Mouse (Mus musculus) ovary, postnatal 36 days (tissue): ENCODE data around the gene Rcan2.

Experiments used
- DNase-seq: peaks from one replicate; pipeline ENCODE4 v3.0.0; 2022; ENCODE audit warnings: low spot score, mixed read lengths

The Rcan2 gene

GRCm38 (mm10) chr17:43917143-43917542 is 116.0 kb downstream of the Rcan2 start:
- DNase-seq, result no peak

DNA sequence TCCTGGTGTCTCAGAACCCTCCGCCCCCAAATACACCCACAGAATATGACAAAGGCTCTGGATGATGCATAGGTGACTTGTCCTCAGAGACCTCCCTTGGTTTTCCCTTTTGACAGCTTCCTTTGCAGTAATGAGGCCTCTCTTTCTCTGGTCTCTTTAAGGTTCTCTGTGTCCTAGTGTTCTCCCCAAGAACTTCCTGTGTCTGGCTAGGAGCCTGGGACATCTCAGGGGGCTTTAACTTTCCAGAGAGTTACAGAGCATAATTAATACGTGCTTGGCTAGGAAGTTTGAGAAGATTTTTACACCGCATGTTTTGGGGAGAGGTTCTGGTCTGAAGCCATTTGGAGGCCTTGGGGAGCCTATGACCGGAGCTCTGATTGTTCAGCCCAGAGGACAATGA is 128.7 kb downstream of the Rcan2 start:
- DNase-seq, result no peak

- no peak for DNase-seq
Measured at GRCm38 (mm10) chr17:43931731-43932130, 130.6 kb downstream of the Rcan2 start.

- no peak for DNase-seq
Measured at GRCm38 (mm10) chr17:43934056-43934455, 132.9 kb downstream of the Rcan2 start.

GRCm38 (mm10) chr17:43952219-43952618 is 151.1 kb downstream of the Rcan2 start:
- no peak for DNase-seq

DNA sequence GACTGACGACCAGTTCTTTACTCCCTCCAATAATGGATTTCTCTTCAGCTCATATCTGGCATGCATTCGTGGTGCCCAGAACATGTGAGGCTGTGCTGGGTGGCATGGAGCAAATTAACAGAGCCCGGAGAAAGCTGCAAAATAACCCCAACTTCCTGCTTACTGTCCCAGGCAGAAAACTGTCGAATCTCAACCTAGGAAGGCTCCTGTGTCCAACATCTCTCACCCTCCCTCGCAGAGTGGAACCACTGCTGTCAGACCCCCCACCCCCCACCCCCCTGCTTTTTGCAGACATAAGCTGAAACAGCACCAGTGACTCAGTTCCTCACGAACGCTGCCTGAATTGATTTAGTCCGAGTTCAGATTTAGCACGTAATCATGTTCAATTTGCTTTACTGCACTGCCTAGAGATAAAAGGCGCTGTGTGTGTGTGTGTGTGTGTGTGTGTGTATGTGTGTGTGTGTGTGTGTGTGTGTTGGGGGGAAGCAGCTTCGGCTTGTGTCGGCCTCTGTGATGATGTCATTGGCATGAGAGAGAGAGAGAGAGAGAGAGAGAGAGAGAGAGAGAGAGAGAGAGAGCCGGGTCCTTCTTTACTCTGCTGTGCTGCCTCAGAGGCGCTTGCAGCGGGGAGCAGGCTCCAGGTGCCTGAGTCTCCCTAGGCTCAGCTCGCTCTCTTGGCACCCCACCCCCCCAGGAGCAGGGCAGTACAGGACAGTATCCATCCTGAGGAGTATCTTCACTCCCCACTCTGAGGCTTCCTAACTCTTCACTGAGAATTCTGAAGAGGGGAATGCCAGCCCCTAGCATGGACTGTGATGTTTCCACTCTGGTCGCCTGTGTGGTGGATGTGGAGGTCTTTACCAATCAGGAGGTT is 151.7 kb downstream of the Rcan2 start:
- no peak for DNase-seq

DNA sequence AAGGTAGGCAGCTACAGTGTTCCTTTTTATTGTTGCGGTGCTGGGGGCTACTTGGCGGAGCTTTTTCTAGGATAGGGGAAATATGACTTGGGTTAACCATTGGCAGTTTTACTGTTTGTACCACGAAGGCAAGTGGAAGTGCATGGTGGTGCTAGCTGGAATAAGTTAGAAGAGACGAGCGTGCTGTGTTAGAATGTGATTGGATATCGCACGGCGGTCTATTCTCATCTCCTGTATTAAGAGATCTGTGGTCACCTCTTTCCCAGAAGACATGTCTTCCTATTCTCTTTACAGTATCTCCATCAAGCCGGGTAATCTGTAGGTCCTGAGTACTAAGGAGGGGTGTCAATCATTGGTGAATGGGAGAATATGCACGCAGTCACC is 152.4 kb downstream of the Rcan2 start:
- DNase-seq, result no peak

DNA sequence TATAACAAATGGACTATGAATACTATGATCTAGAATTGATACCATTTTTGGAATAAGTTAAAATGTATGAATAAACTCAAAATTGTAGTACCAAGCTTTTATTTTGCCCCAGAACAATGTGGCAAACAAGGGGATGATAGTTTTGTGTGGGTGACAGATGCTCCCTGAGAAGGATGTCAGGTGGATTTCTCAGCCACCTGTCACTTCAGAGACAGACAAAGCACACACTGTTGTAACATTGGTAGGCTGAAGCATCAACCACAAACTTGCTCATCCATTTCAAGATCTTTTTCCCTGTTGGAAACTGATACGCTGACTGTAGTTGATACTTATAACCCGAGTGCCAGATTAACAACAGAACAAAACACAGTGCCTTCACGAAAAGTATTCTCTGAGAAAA is 158.6 kb downstream of the Rcan2 start:
- DNase-seq, result no peak

DNA sequence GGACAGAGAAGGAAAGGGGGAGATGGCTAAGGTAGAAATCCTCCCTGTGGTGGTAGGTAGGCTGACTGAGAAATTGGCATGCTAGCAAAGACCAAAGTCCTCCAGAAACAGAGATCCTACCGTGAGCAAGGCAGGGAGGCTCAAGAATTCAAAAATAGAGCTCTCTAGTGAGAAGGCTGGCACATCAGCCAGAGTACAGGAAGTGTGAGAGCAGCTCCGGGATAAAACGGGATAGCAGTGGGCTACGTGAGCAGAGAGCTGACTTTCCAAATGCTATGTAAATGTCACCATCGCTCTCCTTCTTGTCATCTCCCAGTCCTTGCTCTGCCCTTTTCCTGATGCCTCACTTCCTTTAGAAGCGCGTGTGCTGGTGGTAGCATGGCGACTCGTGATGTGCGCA is 168.8 kb downstream of the Rcan2 start:
- no peak for DNase-seq

- DNase-seq, result no peak
Measured at GRCm38 (mm10) chr17:43977572-43977971, 176.4 kb downstream of the Rcan2 start.

DNA sequence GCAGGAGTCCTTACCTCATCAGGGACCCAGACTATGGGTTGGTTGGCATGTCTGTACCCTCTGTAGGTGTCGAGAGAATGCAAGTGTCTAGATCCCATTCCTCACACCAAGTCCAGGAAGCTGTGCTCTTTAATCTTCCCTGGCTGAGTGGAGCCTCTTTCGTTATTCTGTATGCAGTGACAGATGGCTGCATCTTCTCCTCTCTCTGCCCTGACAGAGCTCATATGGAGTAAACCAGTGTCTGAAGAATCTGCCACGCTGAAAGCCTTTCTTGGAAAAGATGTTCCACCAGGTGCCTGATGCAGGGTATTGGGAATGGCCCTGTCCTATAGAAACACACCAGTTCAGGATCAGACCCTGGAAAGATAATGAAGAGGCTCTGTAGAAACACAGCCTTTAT is 178.8 kb downstream of the Rcan2 start:
- DNase-seq, result no peak

DNA sequence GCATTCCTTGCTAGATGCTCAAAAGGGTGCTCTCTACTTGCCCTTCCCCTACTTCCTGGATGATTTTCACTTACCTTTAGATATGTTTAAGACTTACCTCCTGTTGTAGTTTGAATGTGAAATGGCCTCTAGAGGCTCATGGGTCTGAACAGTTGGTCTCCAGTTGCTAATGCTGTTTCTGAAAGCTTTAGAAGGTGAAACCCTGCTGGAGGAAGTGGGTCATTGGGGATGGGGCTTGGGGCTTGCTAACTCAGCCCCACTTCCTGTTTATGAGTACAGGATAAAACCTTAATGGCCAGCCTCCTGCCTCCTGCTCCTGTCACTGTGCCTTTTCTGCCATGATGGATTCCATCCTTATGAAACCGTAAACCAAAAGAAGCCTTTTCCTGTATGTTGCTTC is 181.4 kb downstream of the Rcan2 start:
- no peak for DNase-seq

- no peak for DNase-seq
Measured at GRCm38 (mm10) chr17:43989334-43989945, 188.3 kb downstream of the Rcan2 start.

DNA sequence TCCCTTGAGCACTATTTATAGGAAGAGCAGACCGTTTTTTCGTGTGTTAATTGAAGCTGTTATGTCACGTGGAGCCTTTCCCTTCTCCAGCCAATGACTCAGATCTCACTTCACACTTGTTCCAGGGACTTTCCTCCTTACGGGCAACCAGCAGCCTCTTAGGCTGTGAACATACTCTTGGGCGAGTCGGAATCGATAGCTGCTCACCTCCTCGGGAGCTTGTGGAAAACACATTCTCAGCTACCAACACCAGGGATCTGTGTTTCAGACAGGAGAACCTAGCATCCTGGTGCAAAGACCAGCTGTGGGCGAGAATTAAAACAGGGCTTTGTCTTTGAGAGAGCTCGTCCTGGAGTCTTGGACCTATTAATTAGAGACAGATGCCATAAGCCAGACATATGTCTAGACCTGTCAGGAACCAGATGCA is 189.8 kb downstream of the Rcan2 start:
- no peak for DNase-seq

DNA sequence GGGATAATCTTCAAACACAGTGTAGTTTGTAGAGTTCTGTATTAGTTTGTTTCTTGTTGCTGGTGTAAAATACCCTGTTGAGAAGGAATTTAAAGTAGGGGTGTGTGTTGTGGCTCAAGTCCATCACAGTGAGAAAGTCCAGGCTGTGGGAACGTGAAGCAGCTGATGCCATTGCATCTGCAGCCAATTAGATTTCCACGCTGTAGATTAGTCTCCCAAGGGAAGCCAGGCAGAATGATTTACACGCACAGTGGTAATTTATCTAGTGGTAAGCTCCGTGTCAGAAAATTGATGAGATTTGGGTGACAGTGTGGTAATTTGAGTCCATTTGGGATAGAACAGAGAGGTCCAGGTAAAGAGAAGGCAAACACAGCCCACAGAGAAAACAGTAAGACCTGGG is 192.9 kb downstream of the Rcan2 start:
- no peak for DNase-seq

DNA sequence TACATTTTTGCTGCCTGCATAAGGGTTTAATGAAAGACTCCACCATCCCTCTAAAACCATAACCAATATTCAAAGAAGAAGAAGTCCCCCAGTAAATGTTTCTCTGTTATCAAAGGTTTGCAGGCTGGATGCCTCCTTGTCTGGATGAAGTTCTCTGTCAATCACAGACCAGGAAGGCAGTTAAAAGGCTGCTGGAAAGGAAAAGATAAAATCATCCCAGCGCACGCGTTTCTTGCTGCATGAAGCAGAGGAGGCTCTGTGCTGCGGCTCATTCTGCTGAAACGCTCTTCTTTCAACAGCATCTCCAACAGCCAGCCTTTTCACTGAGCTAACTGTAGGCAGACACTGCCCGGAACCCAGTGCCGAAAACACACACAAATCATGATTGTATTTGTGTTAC is 196.4 kb downstream of the Rcan2 start:
- no peak for DNase-seq

- DNase-seq, result no peak
Measured at GRCm38 (mm10) chr17:43998095-43998494, 196.9 kb downstream of the Rcan2 start.

- DNase-seq, result no peak
Measured at GRCm38 (mm10) chr17:44004401-44004800, 203.2 kb downstream of the Rcan2 start.

DNA sequence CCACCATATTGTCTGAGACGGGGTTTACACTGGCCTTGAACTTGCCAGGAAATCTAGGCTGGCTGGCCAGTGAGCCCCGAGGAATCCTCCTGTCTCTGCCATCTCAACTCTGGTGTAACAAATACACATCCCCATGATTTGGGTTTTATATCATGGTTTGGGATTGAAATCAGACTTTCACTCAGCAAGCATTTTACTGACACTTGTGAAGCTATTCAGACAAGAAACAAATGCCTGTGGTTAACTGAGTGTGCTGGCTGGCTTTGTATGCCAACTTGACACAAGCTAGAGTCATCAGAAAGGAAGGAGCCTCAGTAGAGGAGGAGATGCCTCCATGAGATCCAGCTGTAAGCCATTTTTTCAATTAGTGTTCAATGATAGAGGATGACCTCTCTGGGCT is 206.3 kb downstream of the Rcan2 start:
- no peak for DNase-seq

DNA sequence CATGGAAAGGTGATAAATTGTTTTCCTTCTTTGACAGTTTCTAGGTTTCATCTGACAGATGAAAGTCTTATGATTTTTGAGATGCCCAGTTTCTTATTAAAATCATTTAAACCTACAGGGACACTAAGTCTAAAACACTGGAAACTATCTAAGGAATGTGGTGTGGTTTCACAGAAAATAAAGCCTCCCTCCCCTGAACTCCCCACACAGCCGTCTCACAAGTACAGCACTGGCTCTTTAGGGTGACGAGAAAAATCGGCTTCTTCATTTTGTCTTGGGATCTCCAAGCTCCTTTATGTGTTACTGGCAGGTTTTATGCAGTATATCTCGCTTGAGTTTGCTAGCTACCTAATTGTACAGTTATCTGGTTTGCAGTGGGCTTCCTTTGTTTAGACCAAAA is 210.8 kb downstream of the Rcan2 start:
- no peak for DNase-seq

- no peak for DNase-seq
Measured at GRCm38 (mm10) chr17:44013756-44014510, 212.8 kb downstream of the Rcan2 start.

GRCm38 (mm10) chr17:44016314-44016713 is 215.2 kb downstream of the Rcan2 start:
- no peak for DNase-seq

- DNase-seq, result no peak
Measured at GRCm38 (mm10) chr17:44020707-44021220, 219.6 kb downstream of the Rcan2 start.
